Mouse (Mus musculus) thymus, adult 2 months (tissue): ENCODE data around the gene Sema4b. TPM values are rescaled to one million over a fixed set of nuclear protein-coding genes. Genes with fewer than 3 reads are reported as not detected.
A peak's percentile ranks its signal among the peaks of the same experiment; 100 is the strongest.

Experiments used
- DNase-seq: peaks from one replicate; pipeline ENCODE4 v3.0.0; 2021
- H3K27ac ChIP-seq: fragments of 200-500 bp; 2 replicates; pipeline ENCODE4 v1.5.1; 2012; ENCODE audit warnings: low read length, control low read depth; ENCODE audit not compliant: control insufficient read depth, insufficient read depth
- H3K27me3 ChIP-seq: fragments of 200-500 bp; 2 replicates; pipeline ENCODE4 v1.6.1; 2012; ENCODE audit warnings: mild to moderate bottlenecking, low read length, moderate library complexity, mixed read lengths; ENCODE audit not compliant: control insufficient read depth, insufficient read depth
- H3K36me3 ChIP-seq: fragments of 200-500 bp; 2 replicates; pipeline ENCODE4 v1.6.1; 2012; ENCODE audit warnings: mild to moderate bottlenecking, low read length, moderate library complexity; ENCODE audit not compliant: control insufficient read depth, insufficient read depth
- H3K4me1 ChIP-seq: fragments of 200-500 bp; replicated peaks from 2 replicates; pipeline ENCODE4 v1.6.1; 2012; ENCODE audit warnings: low read length; ENCODE audit not compliant: control insufficient read depth, insufficient read depth
- H3K4me3 ChIP-seq: fragments of 200-500 bp; 2 replicates; pipeline ENCODE4 v1.5.1; 2012; ENCODE audit warnings: mild to moderate bottlenecking, low read length, control low read depth, moderate library complexity; ENCODE audit not compliant: control insufficient read depth, insufficient read depth
- CTCF ChIP-seq: fragments of 200-500 bp; IDR thresholded peaks from 2 replicates; pipeline ENCODE4 v1.5.1; 2012; ENCODE audit warnings: mild to moderate bottlenecking, control low read depth, low read length, moderate library complexity, borderline replicate concordance; ENCODE audit not compliant: control insufficient read depth, poor library complexity, insufficient read depth; ENCODE audit errors: extremely low read depth
- POLR2A ChIP-seq: fragments of 200-500 bp; IDR thresholded peaks from 2 replicates; pipeline ENCODE4 v1.6.1; 2012; ENCODE audit warnings: mild to moderate bottlenecking, low read length, control low read depth, moderate library complexity; ENCODE audit not compliant: control insufficient read depth, poor library complexity, insufficient read depth; ENCODE audit errors: extremely low read depth
- WGBS: fragments of 180-500 bp; shearing (Covaris S2); methylation state at CpG from one replicate; pipeline ENCODE4 v1.1.7; 2018; 5-methylcytosine and 5-hydroxymethylcytosine counted together
- polyA plus RNA-seq: library from polyadenylated mRNA; depleted of rRNA; stranded (reverse); fragments of >200 nt; gene quantifications from 2 replicates; pipeline ENCODE4 v1.2.3, GENCODE M21; 2012

Gene Sema4b
- polyA plus RNA-seq, 1 experiment: 37.4 TPM

- DNase-seq: peak; percentile 74
- Histone ChIP-seq H3K36me3 (peaks cover 7% of the 10 kb centered on the region; the same call in 1 of the 2 replicates), H3K4me1 (peaks cover 63% of the 10 kb centered on the region), H3K4me3 (no peak overlapping the region), H3K27ac (peak overlapping the region; percentile 52), H3K27me3 (no peaks in the 10 kb centered on the region)
- 4% methylated on average over 6 of the region's 6 CpGs for WGBS
- TF ChIP-seq CTCF (no peak), POLR2A (no peak)
Observed at GRCm38 (mm10) chr7:80209669-80210068, 23.0 kb downstream of the Sema4b start.

DNA sequence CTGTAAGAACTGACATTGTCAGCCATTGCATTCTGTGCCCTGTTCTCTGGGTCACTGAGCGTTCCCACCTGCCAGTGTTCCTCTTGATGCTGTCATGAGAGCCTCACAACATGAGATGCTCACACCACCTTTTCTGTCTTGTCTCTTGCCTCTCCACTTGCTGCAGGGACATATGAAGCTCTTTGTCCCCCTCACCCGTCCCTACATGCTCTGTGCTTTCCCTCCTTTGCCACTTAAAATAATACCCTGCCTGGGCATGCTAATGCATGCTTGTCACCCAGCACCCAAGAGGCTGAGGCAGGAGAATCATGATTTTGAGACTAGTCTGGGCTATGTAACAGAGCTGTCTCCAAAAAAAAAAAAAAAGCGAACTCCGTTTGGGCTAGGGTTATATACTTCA is 24.3 kb downstream of the Sema4b start:
- TF ChIP-seq CTCF: no peak
- no peak for TF ChIP-seq POLR2A
- Histone ChIP-seq H3K27me3 (no peaks in the 10 kb centered on the region), H3K4me1 (peaks cover 53% of the 10 kb centered on the region), H3K27ac (no peak overlapping the region), H3K36me3 (peaks cover 10% of the 10 kb centered on the region; the same call in 1 of the 2 replicates), H3K4me3 (no peak overlapping the region)
- 92% methylated on average over 4 of the region's 4 CpGs for WGBS
- DNase-seq: no peak

DNA sequence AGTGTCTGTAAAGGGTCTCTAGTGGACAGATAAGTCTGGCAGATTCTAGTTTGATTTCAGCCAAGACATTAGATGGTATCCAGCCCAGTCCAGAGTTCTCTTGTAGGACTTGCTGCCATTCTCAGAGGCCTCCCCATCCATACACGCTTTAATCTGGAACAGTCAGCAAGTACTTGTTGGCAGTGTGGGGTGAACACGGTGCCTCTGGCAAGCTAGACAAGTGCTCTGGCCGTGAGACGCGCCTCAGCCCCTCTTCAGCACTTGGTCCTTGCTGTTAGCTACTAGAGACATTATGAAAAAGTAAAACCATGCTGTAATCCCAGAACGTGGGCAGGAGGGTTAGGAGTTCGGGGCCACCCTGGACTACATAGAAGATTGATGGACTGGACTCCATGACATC is 27.0 kb downstream of the Sema4b start:
- no peak for TF ChIP-seq POLR2A
- no peak for TF ChIP-seq CTCF
- WGBS: 96% methylated on average over 7 of the region's 7 CpGs
- H3K36me3 ChIP-seq: peaks cover 30% of the 10 kb centered on the region

GRCm38 (mm10) chr7:80214459-80214858 is 27.8 kb downstream of the Sema4b start:
- WGBS: 89% methylated on average over 8 of the region's 8 CpGs
- Histone ChIP-seq H3K27ac (no peak overlapping the region), H3K36me3 (peaks cover 39% of the 10 kb centered on the region), H3K27me3 (no peaks in the 10 kb centered on the region), H3K4me1 (peaks cover 18% of the 10 kb centered on the region), H3K4me3 (no peak overlapping the region)
- TF ChIP-seq POLR2A (no peak), CTCF (no peak)
- no peak for DNase-seq

More for the DNA sequence above, 27.0 kb downstream of the Sema4b start:
- Histone ChIP-seq H3K27me3 (no peaks in the 10 kb centered on the region), H3K4me1 (peaks cover 27% of the 10 kb centered on the region), H3K4me3 (no peak overlapping the region), H3K27ac (no peak overlapping the region)
- no peak for DNase-seq

DNA sequence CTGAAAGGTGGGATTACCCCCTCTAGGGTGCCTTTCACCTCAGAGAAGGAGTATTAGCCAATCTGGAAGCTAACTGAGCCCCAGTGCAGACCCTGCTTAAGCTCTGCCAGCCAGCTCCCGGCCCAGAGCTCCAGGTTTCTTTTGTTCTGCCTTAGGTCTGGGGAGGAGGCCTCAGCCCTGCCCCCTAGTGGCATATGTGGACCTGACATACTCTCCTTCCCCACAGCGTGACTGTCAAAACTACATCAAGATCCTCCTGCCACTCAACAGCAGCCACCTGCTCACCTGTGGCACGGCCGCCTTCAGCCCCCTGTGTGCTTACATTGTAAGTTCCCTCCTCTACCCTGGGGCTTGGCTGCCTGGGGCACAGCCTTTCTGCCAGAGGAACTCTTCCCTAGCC is 28.8 kb downstream of the Sema4b start:
- Histone ChIP-seq H3K4me3 (no peak overlapping the region), H3K4me1 (peaks cover 11% of the 10 kb centered on the region), H3K36me3 (peaks cover 48% of the 10 kb centered on the region), H3K27ac (no peak overlapping the region), H3K27me3 (no peaks in the 10 kb centered on the region)
- peak; percentile 86 for DNase-seq
- 22% methylated on average over 4 of the region's 4 CpGs for WGBS
- TF ChIP-seq POLR2A (no peak), CTCF (peak; percentile 88)

- no peak for TF ChIP-seq CTCF
- no peak for TF ChIP-seq POLR2A
- Histone ChIP-seq H3K4me1 (peaks cover 6% of the 10 kb centered on the region), H3K4me3 (no peak overlapping the region), H3K36me3 (peaks cover 58% of the 10 kb centered on the region), H3K27me3 (no peaks in the 10 kb centered on the region), H3K27ac (no peak overlapping the region)
- no peak for DNase-seq
- 95% methylated on average over 8 of the region's 8 CpGs for WGBS
Observed at GRCm38 (mm10) chr7:80216566-80216965, 29.9 kb downstream of the Sema4b start.

GRCm38 (mm10) chr7:80218666-80219065 is 32.0 kb downstream of the Sema4b start:
- no peak for DNase-seq
- H3K36me3 ChIP-seq: peaks cover 62% of the 10 kb centered on the region
- no peaks in the 10 kb centered on the region; the same call in 1 of the 2 replicates for H3K4me1 ChIP-seq
- 100% methylated on average over 9 of the region's 9 CpGs for WGBS
- H3K27me3 ChIP-seq: no peaks in the 10 kb centered on the region
- TF ChIP-seq POLR2A (no peak), CTCF (no peak)
- H3K4me3 ChIP-seq: no peak overlapping the region
- H3K27ac ChIP-seq: no peak overlapping the region
